Mouse (Mus musculus) midbrain, embryonic 15.5 days (tissue): ENCODE data around the gene Gal. TPM values are rescaled to one million over a fixed set of nuclear protein-coding genes. Genes with fewer than 3 reads are reported as not detected.

Experiments
- ATAC-seq: fragments of 200-750 bp; cut with Nextera tagmentation; replicated peaks from 2 replicates; pipeline ENCODE4 v1.8.0; 2017; ENCODE audit warnings: moderate TSS enrichment
- H3K27ac ChIP-seq: fragments of 300-500 bp; sonication (generic); 2 replicates; pipeline ENCODE4 v1.5.1; 2015; ENCODE audit warnings: mild to moderate bottlenecking, inconsistent platforms
- H3K27me3 ChIP-seq: fragments of 300-500 bp; sonication (generic); replicated peaks from 2 replicates; pipeline ENCODE4 v1.6.1; 2015; ENCODE audit warnings: inconsistent platforms
- H3K36me3 ChIP-seq: fragments of 300-500 bp; sonication (generic); replicated peaks from 2 replicates; pipeline ENCODE4 v1.6.1; 2015; ENCODE audit warnings: inconsistent platforms
- H3K4me1 ChIP-seq: fragments of 300-500 bp; sonication (generic); 2 replicates; pipeline ENCODE4 v1.6.1; 2015; ENCODE audit warnings: inconsistent platforms
- H3K4me2 ChIP-seq: fragments of 300-500 bp; sonication (generic); 2 replicates; pipeline ENCODE4 v1.6.1; 2015; ENCODE audit warnings: inconsistent platforms, mild to moderate bottlenecking, moderate library complexity
- H3K4me3 ChIP-seq: fragments of 300-500 bp; sonication (generic); 2 replicates; pipeline ENCODE4 v1.5.1; 2015; ENCODE audit warnings: mild to moderate bottlenecking, inconsistent platforms
- H3K9ac ChIP-seq: fragments of 300-500 bp; sonication (generic); 2 replicates; pipeline ENCODE4 v1.6.1; 2015; ENCODE audit warnings: mild to moderate bottlenecking, inconsistent platforms
- H3K9me3 ChIP-seq: fragments of 300-500 bp; sonication (generic); 2 replicates; pipeline ENCODE4 v1.6.1; 2016; ENCODE audit warnings: inconsistent platforms
- WGBS: fragments of 180-500 bp; shearing (Covaris S2); methylation state at CpG from one replicate; pipeline ENCODE4 v1.1.7; 2015; ENCODE audit warnings: mixed read lengths; 5-methylcytosine and 5-hydroxymethylcytosine counted together
- polyA plus RNA-seq: library from polyadenylated mRNA; unstranded; fragments of >200 nt; fragmentation: Nextera tagmentation; extraction: Ambion mirVana; gene quantifications from 2 replicates; pipeline ENCODE4 v1.2.1, GENCODE M21; 2015

Gene Gal
- polyA plus RNA-seq, 1 experiment from 2014 or later: 12.5 TPM

GRCm38 (mm10) chr19:3404030-3404429, 10.3 kb downstream of the Gal start:
- no peaks in the 10 kb centered on the region for H3K4me1 ChIP-seq

GRCm38 (mm10) chr19:3402390-3402789, 12.0 kb downstream of the Gal start:
- WGBS: 83% methylated on average over 6 of the region's 6 CpGs
- Histone ChIP-seq H3K9me3 (no peaks in the 10 kb centered on the region), H3K9ac (no peak overlapping the region), H3K4me3 (no peak overlapping the region), H3K36me3 (no peaks in the 10 kb centered on the region), H3K4me2 (no peak overlapping the region), H3K27ac (no peak overlapping the region), H3K27me3 (no peaks in the 10 kb centered on the region), H3K4me1 (no peaks in the 10 kb centered on the region)
- no peak for ATAC-seq

More at GRCm38 (mm10) chr19:3404030-3404429, 10.3 kb downstream of the Gal start:
- H3K4me2 ChIP-seq: no peak overlapping the region
- H3K9ac ChIP-seq: no peak overlapping the region
- no peaks in the 10 kb centered on the region for H3K9me3 ChIP-seq
- no peak overlapping the region for H3K4me3 ChIP-seq
- no peak for ATAC-seq
- no peaks in the 10 kb centered on the region for H3K36me3 ChIP-seq
- H3K27ac ChIP-seq: no peak overlapping the region
- no peaks in the 10 kb centered on the region for H3K27me3 ChIP-seq
- 83% methylated on average over 7 of the region's 7 CpGs for WGBS

GRCm38 (mm10) chr19:3401943-3402342, 12.4 kb downstream of the Gal start:
- no peaks in the 10 kb centered on the region for H3K4me1 ChIP-seq
- ATAC-seq: no peak
- whole genome bisulfite sequencing: 52% methylated on average over 7 of the region's 7 CpGs
- no peaks in the 10 kb centered on the region for H3K36me3 ChIP-seq
- H3K9me3 ChIP-seq: no peaks in the 10 kb centered on the region
- H3K27me3 ChIP-seq: no peaks in the 10 kb centered on the region
- H3K9ac ChIP-seq: no peak overlapping the region
- no peak overlapping the region for H3K4me3 ChIP-seq
- H3K27ac ChIP-seq: no peak overlapping the region
- H3K4me2 ChIP-seq: no peak overlapping the region

GRCm38 (mm10) chr19:3401504-3401903, 12.8 kb downstream of the Gal start:
- no peaks in the 10 kb centered on the region for H3K4me1 ChIP-seq
- no peaks in the 10 kb centered on the region for H3K36me3 ChIP-seq
- WGBS: 90% methylated on average over 7 of the region's 7 CpGs
- H3K27ac ChIP-seq: no peak overlapping the region
- H3K9ac ChIP-seq: no peak overlapping the region
- H3K4me3 ChIP-seq: no peak overlapping the region
- H3K27me3 ChIP-seq: no peaks in the 10 kb centered on the region
- H3K9me3 ChIP-seq: no peaks in the 10 kb centered on the region
- ATAC-seq: no peak
- no peak overlapping the region for H3K4me2 ChIP-seq

- Histone ChIP-seq H3K36me3 (no peaks in the 10 kb centered on the region), H3K27ac (no peak overlapping the region), H3K4me3 (no peak overlapping the region), H3K27me3 (no peaks in the 10 kb centered on the region), H3K4me1 (no peaks in the 10 kb centered on the region), H3K9me3 (no peaks in the 10 kb centered on the region), H3K9ac (no peak overlapping the region), H3K4me2 (no peak overlapping the region)
- WGBS: 88% methylated on average over 4 of the region's 4 CpGs
- no peak for ATAC-seq
Observed at GRCm38 (mm10) chr19:3400057-3400456, 14.3 kb downstream of the Gal start.

GRCm38 (mm10) chr19:3394216-3394615, 20.1 kb downstream of the Gal start:
- no peak for ATAC-seq
- 0 out of 2 replicates have a peak, but pooled peaks cover 2% of the 10 kb centered on the region for H3K4me1 ChIP-seq
- H3K4me3 ChIP-seq: no peak overlapping the region
- no peaks in the 10 kb centered on the region for H3K9me3 ChIP-seq
- no peak overlapping the region for H3K27ac ChIP-seq
- no peak overlapping the region for H3K4me2 ChIP-seq
- no peaks in the 10 kb centered on the region for H3K27me3 ChIP-seq
- H3K36me3 ChIP-seq: no peaks in the 10 kb centered on the region
- H3K9ac ChIP-seq: no peak overlapping the region
- whole genome bisulfite sequencing: 77% methylated on average over 3 of the region's 3 CpGs

GRCm38 (mm10) chr19:3392384-3392783, 22.0 kb downstream of the Gal start:
- H3K9me3 ChIP-seq: no peaks in the 10 kb centered on the region
- no peak overlapping the region for H3K4me3 ChIP-seq
- no peak overlapping the region for H3K9ac ChIP-seq
- no peak overlapping the region for H3K27ac ChIP-seq
- H3K4me2 ChIP-seq: no peak overlapping the region
- H3K36me3 ChIP-seq: no peaks in the 10 kb centered on the region
- peaks cover 8% of the 10 kb centered on the region; the same call in 1 of the 2 replicates for H3K4me1 ChIP-seq
- no peaks in the 10 kb centered on the region for H3K27me3 ChIP-seq
- no peak for ATAC-seq
- WGBS: 87% methylated on average over 1 of the region's 1 CpGs

- Histone ChIP-seq H3K27me3 (no peaks in the 10 kb centered on the region), H3K36me3 (no peaks in the 10 kb centered on the region), H3K4me2 (peak overlapping the region; percentile 80), H3K4me1 (peaks cover 8% of the 10 kb centered on the region; the same call in 1 of the 2 replicates), H3K9me3 (no peaks in the 10 kb centered on the region), H3K4me3 (peak overlapping the region; percentile 47), H3K27ac (peak overlapping the region; percentile 61; the same call in 1 of the 2 replicates), H3K9ac (peak overlapping the region; percentile 39)
- WGBS: under 1% methylated on average over 36 of the region's 43 CpGs
- peak; percentile 92 for ATAC-seq
Observed at GRCm38 (mm10) chr19:3389089-3389488, 25.3 kb downstream of the Gal start.

GRCm38 (mm10) chr19:3388629-3389057, 25.7 kb downstream of the Gal start, which contains the start of gene Tesmin:
Gene Tesmin, plus strand, starts transcription at chr19:3388857.
- Histone ChIP-seq H3K9me3 (no peaks in the 10 kb centered on the region), H3K4me2 (peak within 1 kb of the TSS; percentile 80), H3K4me1 (peaks cover 8% of the 10 kb centered on the region; the same call in 1 of the 2 replicates), H3K9ac (peak within 1 kb of the TSS; percentile 39), H3K27ac (peak within 1 kb of the TSS; percentile 61; the same call in 1 of the 2 replicates), H3K36me3 (no peaks in the 10 kb centered on the region), H3K27me3 (no peaks in the 10 kb centered on the region), H3K4me3 (peak within 1 kb of the TSS; percentile 47)
- 3% methylated on average over 32 of the region's 33 CpGs for WGBS
- ATAC-seq: peak; percentile 95

- Histone ChIP-seq H3K36me3 (no peaks in the 10 kb centered on the region), H3K4me3 (no peak overlapping the region), H3K4me1 (peaks cover 8% of the 10 kb centered on the region; the same call in 1 of the 2 replicates), H3K27me3 (no peaks in the 10 kb centered on the region), H3K9ac (no peak overlapping the region), H3K9me3 (no peaks in the 10 kb centered on the region), H3K27ac (no peak overlapping the region), H3K4me2 (no peak overlapping the region; the same call in 1 of the 2 replicates)
- 82% methylated on average over 6 of the region's 6 CpGs for WGBS
- peak; percentile 19; the same call in 1 of the 2 replicates for ATAC-seq
Observed at GRCm38 (mm10) chr19:3388061-3388460, 26.3 kb downstream of the Gal start.

GRCm38 (mm10) chr19:3378614-3379013, 35.7 kb downstream of the Gal start:
- no peaks in the 10 kb centered on the region for H3K9me3 ChIP-seq
- no peak overlapping the region for H3K27ac ChIP-seq
- ATAC-seq: no peak
- H3K36me3 ChIP-seq: no peaks in the 10 kb centered on the region
- H3K4me2 ChIP-seq: no peak overlapping the region
- no peak overlapping the region for H3K9ac ChIP-seq
- no peak overlapping the region for H3K4me3 ChIP-seq
- 94% methylated on average over 3 of the region's 3 CpGs for whole genome bisulfite sequencing
- no peaks in the 10 kb centered on the region for H3K4me1 ChIP-seq
- no peaks in the 10 kb centered on the region for H3K27me3 ChIP-seq

- H3K9ac ChIP-seq: no peak overlapping the region
- no peak overlapping the region for H3K27ac ChIP-seq
- WGBS: 38% methylated on average over 4 of the region's 4 CpGs
- H3K4me2 ChIP-seq: no peak overlapping the region
- H3K27me3 ChIP-seq: no peaks in the 10 kb centered on the region
- no peaks in the 10 kb centered on the region for H3K36me3 ChIP-seq
- no peaks in the 10 kb centered on the region for H3K9me3 ChIP-seq
- H3K4me1 ChIP-seq: no peaks in the 10 kb centered on the region
- no peak overlapping the region for H3K4me3 ChIP-seq
- ATAC-seq: no peak
Observed at GRCm38 (mm10) chr19:3376966-3377715, 37.2 kb downstream of the Gal start.
